Mouse (Mus musculus) midbrain, embryonic 11.5 days (tissue): ENCODE data around the gene AF067061. TPM values are rescaled to one million over a fixed set of nuclear protein-coding genes. Genes with fewer than 3 reads are reported as not detected.
"Not testable (repeated sequence)": the region's sequence is repeated elsewhere in the genome, so short reads cannot be mapped to it uniquely, and the experiment has no call there.

Experiments used
- ATAC-seq: fragments of 200-750 bp; cut with Nextera tagmentation; 2 replicates; pipeline ENCODE4 v1.8.0; 2017; ENCODE audit warnings: moderate TSS enrichment, moderate library complexity; ENCODE audit not compliant: low FRiP score
- DNase-seq: peaks from one replicate; pipeline ENCODE4 v3.0.0; 2015; ENCODE audit warnings: low spot score; ENCODE audit errors: missing footprints
- H3K27ac ChIP-seq: fragments of 300-500 bp; sonication (generic); 2 replicates; pipeline ENCODE4 v1.5.1; 2014; ENCODE audit warnings: low read depth, low read length
- H3K27me3 ChIP-seq: fragments of 300-500 bp; sonication (generic); 2 replicates; pipeline ENCODE4 v1.6.1; 2014; ENCODE audit warnings: mild to moderate bottlenecking, low read length, moderate library complexity, mixed read lengths; ENCODE audit not compliant: control insufficient read depth, insufficient read depth
- H3K36me3 ChIP-seq: fragments of 300-500 bp; sonication (generic); 2 replicates; pipeline ENCODE4 v1.6.1; 2014; ENCODE audit warnings: mild to moderate bottlenecking, low read length, moderate library complexity, mixed read lengths; ENCODE audit not compliant: control insufficient read depth, insufficient read depth
- H3K4me1 ChIP-seq: fragments of 300-500 bp; sonication (generic); 2 replicates; pipeline ENCODE4 v1.6.1; 2014; ENCODE audit warnings: low read length; ENCODE audit not compliant: control insufficient read depth, insufficient read depth
- H3K4me2 ChIP-seq: fragments of 300-500 bp; sonication (generic); 2 replicates; pipeline ENCODE4 v1.6.1; 2014; ENCODE audit warnings: mild to moderate bottlenecking, moderate library complexity
- H3K4me3 ChIP-seq: fragments of 300-500 bp; sonication (generic); 2 replicates; pipeline ENCODE4 v1.5.1; 2014; ENCODE audit warnings: low read depth, low read length
- H3K9ac ChIP-seq: fragments of 300-500 bp; sonication (generic); 2 replicates; pipeline ENCODE4 v1.6.1; 2014; ENCODE audit warnings: low read length
- H3K9me3 ChIP-seq: fragments of 300-500 bp; sonication (generic); 2 replicates; pipeline ENCODE4 v1.6.1; 2016; ENCODE audit warnings: low read length; ENCODE audit not compliant: control insufficient read depth
- WGBS: fragments of 180-500 bp; shearing (Covaris S2); extraction: QIAGEN DNeasy Blood & Tissue Kit; methylation state at CpG from one replicate; pipeline ENCODE4 v1.1.7; 2014; 5-methylcytosine and 5-hydroxymethylcytosine counted together
- polyA plus RNA-seq: library from polyadenylated mRNA; unstranded; fragments of >200 nt; fragmentation: Nextera tagmentation; extraction: Ambion mirVana; gene quantifications from 2 replicates; pipeline ENCODE4 v1.2.1, GENCODE M21; 2014

The AF067061 gene
- polyA plus RNA-seq: not detected in 2 replicates

GRCm38 (mm10) chr13:120262870-120263269 is at the start of gene AF067061:
Gene AF067061, plus strand, starts transcription at chr13:120263114.
- not testable (repeated sequence) for H3K4me3 ChIP-seq, H3K27me3 ChIP-seq, H3K27ac ChIP-seq, H3K4me1 ChIP-seq, H3K9me3 ChIP-seq, H3K4me2 ChIP-seq, H3K36me3 ChIP-seq, DNase-seq, H3K9ac ChIP-seq, ATAC-seq
- 94% methylated on average over 2 of the region's 2 CpGs for WGBS

GRCm38 (mm10) chr13:120215847-120216246 is 47.1 kb upstream of the AF067061 start, which contains the start of gene Gm21762:
Gene Gm21762, minus strand, starts transcription at chr13:120215947.
- not testable (repeated sequence) for H3K27me3 ChIP-seq, H3K4me2 ChIP-seq, DNase-seq, H3K27ac ChIP-seq, H3K4me3 ChIP-seq, H3K4me1 ChIP-seq, H3K9me3 ChIP-seq, H3K36me3 ChIP-seq, ATAC-seq, H3K9ac ChIP-seq
- WGBS: no CpG with 5 or more reads among the region's 2 CpGs

GRCm38 (mm10) chr13:120220922-120221321 is 42.0 kb upstream of the AF067061 start:
- DNase-seq: not testable (repeated sequence)

GRCm38 (mm10) chr13:120223012-120223659 is 39.8 kb upstream of the AF067061 start:
- H3K27ac ChIP-seq, DNase-seq, H3K36me3 ChIP-seq, H3K4me3 ChIP-seq, H3K4me2 ChIP-seq, H3K27me3 ChIP-seq, H3K4me1 ChIP-seq, H3K9me3 ChIP-seq, H3K9ac ChIP-seq: not testable (repeated sequence)
- WGBS: 95% methylated on average over 16 of the region's 25 CpGs
- 0 out of 2 replicates have a peak, but pooled peaks have one; percentile 35 for ATAC-seq

More at GRCm38 (mm10) chr13:120220922-120221321, 42.0 kb upstream of the AF067061 start:
- H3K27me3 ChIP-seq, H3K4me3 ChIP-seq, ATAC-seq, H3K9ac ChIP-seq, H3K9me3 ChIP-seq, H3K27ac ChIP-seq, H3K36me3 ChIP-seq, H3K4me1 ChIP-seq, H3K4me2 ChIP-seq: not testable (repeated sequence)
- 84% methylated on average over 5 of the region's 5 CpGs for WGBS

- H3K9me3 ChIP-seq, H3K36me3 ChIP-seq, H3K9ac ChIP-seq, H3K27ac ChIP-seq, H3K4me2 ChIP-seq, H3K27me3 ChIP-seq, H3K4me1 ChIP-seq, DNase-seq, H3K4me3 ChIP-seq: not testable (repeated sequence)
- peak; percentile 62 for ATAC-seq
- WGBS: 94% methylated on average over 17 of the region's 17 CpGs
Measured at GRCm38 (mm10) chr13:120231798-120232197, 31.1 kb upstream of the AF067061 start.

GRCm38 (mm10) chr13:120232447-120233049 is 30.4 kb upstream of the AF067061 start:
- H3K4me2 ChIP-seq, H3K4me1 ChIP-seq, H3K9me3 ChIP-seq, H3K9ac ChIP-seq, H3K36me3 ChIP-seq, H3K27me3 ChIP-seq, DNase-seq, H3K4me3 ChIP-seq, H3K27ac ChIP-seq: not testable (repeated sequence)
- WGBS: 77% methylated on average over 13 of the region's 25 CpGs
- 0 out of 2 replicates have a peak, but pooled peaks have one; percentile 46 for ATAC-seq

- not testable (repeated sequence) for H3K9me3 ChIP-seq, ATAC-seq
Measured at GRCm38 (mm10) chr13:120238811-120239210, 24.1 kb upstream of the AF067061 start, which contains the start of gene Gm21731. Gene Gm21731, plus strand, starts transcription at chr13:120239111.

GRCm38 (mm10) chr13:120251208-120251924 is 11.5 kb upstream of the AF067061 start:
- H3K9me3 ChIP-seq, H3K4me2 ChIP-seq, DNase-seq, H3K4me1 ChIP-seq, H3K9ac ChIP-seq, H3K4me3 ChIP-seq, ATAC-seq, H3K27ac ChIP-seq, H3K27me3 ChIP-seq, H3K36me3 ChIP-seq: not testable (repeated sequence)
- 86% methylated on average over 2 of the region's 3 CpGs for WGBS

More at GRCm38 (mm10) chr13:120238811-120239210, 24.1 kb upstream of the AF067061 start, which contains the start of gene Gm21731:
- not testable (repeated sequence) for H3K9ac ChIP-seq, H3K27ac ChIP-seq, H3K4me1 ChIP-seq, H3K4me3 ChIP-seq, H3K27me3 ChIP-seq, H3K4me2 ChIP-seq, H3K36me3 ChIP-seq, DNase-seq
